Mouse (Mus musculus): ENCODE measurements around the gene Tnfrsf1b. TPM values are rescaled to one million over a fixed set of nuclear protein-coding genes. Genes with fewer than 3 reads are reported as not detected.

Tnfrsf1b gene
- polyA plus RNA-seq, 1 experiment from 2014 or later: 8.4 TPM

- ATAC-seq: no peak
- Histone ChIP-seq H3K9me3 (ENCODE audit: low read length) (no peaks in the 10 kb centered on the region), H3K4me2 (replicated peaks; ENCODE audit: low read depth, low read length) (no peak overlapping the region), H3K9ac (replicated peaks; ENCODE audit: low read depth) (no peak overlapping the region), H3K4me1 (ENCODE audit: insufficient read depth, low read depth, low read length) (no peaks in the 10 kb centered on the region), H3K27ac (ENCODE audit: low read length) (no peak overlapping the region), H3K4me3 (ENCODE audit: low read depth, low read length) (no peak overlapping the region), H3K27me3 (replicated peaks; ENCODE audit: insufficient read depth, low read length) (no peaks in the 10 kb centered on the region), H3K36me3 (ENCODE audit: insufficient read depth, low read length) (no peaks in the 10 kb centered on the region)
- no peak for TF ChIP-seq CTCF (IDR thresholded peaks at IDR 0.05)
- TF ChIP-seq EP300 (IDR thresholded peaks at IDR 0.05): no peak
- DNase-seq (ENCODE audit: low spot score): no peak
- WGBS: 80% methylated on average over 5 of the region's 5 CpGs
These were observed 14.1 kb upstream of the Tnfrsf1b start for GRCm38 (mm10) chr4:145260802-145261201.

- WGBS: 53% methylated on average over 5 of the region's 5 CpGs
- DNase-seq (ENCODE audit: low spot score): peak; percentile 49
- Histone ChIP-seq H3K9ac (replicated peaks; ENCODE audit: low read depth) (no peak overlapping the region), H3K4me2 (replicated peaks; ENCODE audit: low read depth, low read length) (no peak overlapping the region), H3K27me3 (replicated peaks; ENCODE audit: insufficient read depth, low read length) (no peaks in the 10 kb centered on the region), H3K4me1 (ENCODE audit: insufficient read depth, low read depth, low read length) (no peaks in the 10 kb centered on the region), H3K9me3 (ENCODE audit: low read length) (no peaks in the 10 kb centered on the region), H3K27ac (ENCODE audit: low read length) (no peak overlapping the region), H3K36me3 (ENCODE audit: insufficient read depth, low read length) (no peaks in the 10 kb centered on the region), H3K4me3 (ENCODE audit: low read depth, low read length) (no peak overlapping the region)
- no peak for TF ChIP-seq CTCF (IDR thresholded peaks at IDR 0.05)
- no peak for TF ChIP-seq EP300 (IDR thresholded peaks at IDR 0.05)
- ATAC-seq: peak; percentile 47; the same call in 1 of the 2 replicates
These were observed 11.2 kb upstream of the Tnfrsf1b start for GRCm38 (mm10) chr4:145257751-145258434.

- Histone ChIP-seq H3K27me3 (replicated peaks; ENCODE audit: insufficient read depth, low read length) (no peaks in the 10 kb centered on the region), H3K36me3 (ENCODE audit: insufficient read depth, low read length) (no peaks in the 10 kb centered on the region), H3K4me3 (ENCODE audit: low read depth, low read length) (no peak overlapping the region), H3K4me1 (ENCODE audit: insufficient read depth, low read depth, low read length) (no peaks in the 10 kb centered on the region), H3K27ac (ENCODE audit: low read length) (no peak overlapping the region), H3K4me2 (replicated peaks; ENCODE audit: low read depth, low read length) (no peak overlapping the region), H3K9ac (replicated peaks; ENCODE audit: low read depth) (no peak overlapping the region), H3K9me3 (ENCODE audit: low read length) (no peaks in the 10 kb centered on the region)
- TF ChIP-seq EP300 (IDR thresholded peaks at IDR 0.05): no peak
- TF ChIP-seq CTCF (IDR thresholded peaks at IDR 0.05): no peak
- ATAC-seq: no peak
- no peak for DNase-seq (ENCODE audit: low spot score)
- WGBS: 80% methylated on average over 5 of the region's 5 CpGs
These were observed 9.5 kb upstream of the Tnfrsf1b start for GRCm38 (mm10) chr4:145256144-145256543.

GRCm38 (mm10) chr4:145254418-145254817, 7.7 kb upstream of the Tnfrsf1b start:
- WGBS: 27% methylated on average over 13 of the region's 13 CpGs
- no peaks in the 10 kb centered on the region for H3K27me3 ChIP-seq (replicated peaks; ENCODE audit: insufficient read depth, low read length)
- no peak overlapping the region for H3K9ac ChIP-seq (replicated peaks; ENCODE audit: low read depth)
- H3K4me2 ChIP-seq (replicated peaks; ENCODE audit: low read depth, low read length): no peak overlapping the region
- H3K4me1 ChIP-seq (ENCODE audit: insufficient read depth, low read depth, low read length): no peaks in the 10 kb centered on the region
- TF ChIP-seq CTCF (IDR thresholded peaks at IDR 0.05) (no peak), EP300 (IDR thresholded peaks at IDR 0.05) (0 out of 2 replicates have a peak, but pooled peaks have one; percentile 10)
- H3K4me3 ChIP-seq (ENCODE audit: low read depth, low read length): no peak overlapping the region
- H3K9me3 ChIP-seq (ENCODE audit: low read length): no peaks in the 10 kb centered on the region
- peak; percentile 12 for DNase-seq (ENCODE audit: low spot score)
- no peaks in the 10 kb centered on the region for H3K36me3 ChIP-seq (ENCODE audit: insufficient read depth, low read length)
- H3K27ac ChIP-seq (ENCODE audit: low read length): no peak overlapping the region
- ATAC-seq: peak; percentile 40

GRCm38 (mm10) chr4:145252611-145253010, 5.9 kb upstream of the Tnfrsf1b start:
- Histone ChIP-seq H3K27me3 (replicated peaks; ENCODE audit: insufficient read depth, low read length) (0 out of 2 replicates have a peak, but pooled peaks cover 4% of the 10 kb centered on the region), H3K4me2 (replicated peaks; ENCODE audit: low read depth, low read length) (no peak overlapping the region), H3K27ac (ENCODE audit: low read length) (no peak overlapping the region), H3K9ac (replicated peaks; ENCODE audit: low read depth) (no peak overlapping the region), H3K36me3 (ENCODE audit: insufficient read depth, low read length) (no peaks in the 10 kb centered on the region), H3K9me3 (ENCODE audit: low read length) (no peaks in the 10 kb centered on the region), H3K4me1 (ENCODE audit: insufficient read depth, low read depth, low read length) (no peaks in the 10 kb centered on the region), H3K4me3 (ENCODE audit: low read depth, low read length) (no peak overlapping the region)
- no peak for TF ChIP-seq CTCF (IDR thresholded peaks at IDR 0.05)
- no peak for TF ChIP-seq EP300 (IDR thresholded peaks at IDR 0.05)
- 77% methylated on average over 8 of the region's 8 CpGs for WGBS
- ATAC-seq (no peak), DNase-seq (ENCODE audit: low spot score) (no peak)

GRCm38 (mm10) chr4:145251546-145251945, 4.9 kb upstream of the Tnfrsf1b start:
- no peak overlapping the region for H3K4me2 ChIP-seq (replicated peaks; ENCODE audit: low read depth, low read length)
- no peaks in the 10 kb centered on the region for H3K9me3 ChIP-seq (ENCODE audit: low read length)
- no peak for TF ChIP-seq CTCF (IDR thresholded peaks at IDR 0.05)
- TF ChIP-seq EP300 (IDR thresholded peaks at IDR 0.05): no peak
- no peaks in the 10 kb centered on the region for H3K36me3 ChIP-seq (ENCODE audit: insufficient read depth, low read length)
- no peaks in the 10 kb centered on the region for H3K4me1 ChIP-seq (ENCODE audit: insufficient read depth, low read depth, low read length)
- WGBS: 80% methylated on average over 4 of the region's 4 CpGs
- no peak for ATAC-seq
- DNase-seq (ENCODE audit: low spot score): no peak
- no peak overlapping the region for H3K27ac ChIP-seq (ENCODE audit: low read length)
- H3K4me3 ChIP-seq (ENCODE audit: low read depth, low read length): no peak overlapping the region
- 0 out of 2 replicates have a peak, but pooled peaks cover 4% of the 10 kb centered on the region for H3K27me3 ChIP-seq (replicated peaks; ENCODE audit: insufficient read depth, low read length)
- H3K9ac ChIP-seq (replicated peaks; ENCODE audit: low read depth): no peak overlapping the region

All from lung, postnatal 0 days (tissue).